Mouse (Mus musculus) hindbrain, embryonic 14.5 days (tissue): Measurements from ENCODE around the gene Polr1a. TPM values are rescaled to one million over a fixed set of nuclear protein-coding genes. Genes with fewer than 3 reads are reported as not detected.

Experiments used
- ATAC-seq: fragments of 200-750 bp; cut with Nextera tagmentation; 2 replicates; pipeline ENCODE4 v1.8.0; 2017; ENCODE audit warnings: moderate number of reproducible peaks, mild to moderate bottlenecking, moderate TSS enrichment, moderate library complexity; ENCODE audit not compliant: low FRiP score
- DNase-seq: peaks from one replicate; pipeline ENCODE4 v3.0.0-alpha.2; 2015; ENCODE audit warnings: low spot score
- H3K27ac ChIP-seq: fragments of 300-500 bp; sonication (generic); 2 replicates; pipeline ENCODE4 v1.5.1; 2014; ENCODE audit warnings: mild to moderate bottlenecking, moderate library complexity
- H3K27me3 ChIP-seq: fragments of 300-500 bp; sonication (generic); 2 replicates; pipeline ENCODE4 v1.6.1; 2014; ENCODE audit warnings: mild to moderate bottlenecking, low read length, mixed read lengths; ENCODE audit not compliant: control insufficient read depth, insufficient read depth
- H3K36me3 ChIP-seq: fragments of 300-500 bp; sonication (generic); replicated peaks from 2 replicates; pipeline ENCODE4 v1.6.1; 2014; ENCODE audit not compliant: control insufficient read depth, insufficient read depth
- H3K4me1 ChIP-seq: fragments of 300-500 bp; sonication (generic); replicated peaks from 2 replicates; pipeline ENCODE4 v1.6.1; 2014; ENCODE audit warnings: antibody characterized with exemption, low read length, mixed read lengths; ENCODE audit not compliant: control insufficient read depth, insufficient read depth
- H3K4me2 ChIP-seq: fragments of 300-500 bp; sonication (generic); replicated peaks from 2 replicates; pipeline ENCODE4 v1.6.1; 2014; ENCODE audit warnings: mild to moderate bottlenecking, moderate library complexity
- H3K4me3 ChIP-seq: fragments of 300-500 bp; sonication (generic); replicated peaks from 2 replicates; pipeline ENCODE4 v1.5.1; 2014; ENCODE audit warnings: mild to moderate bottlenecking, low read length
- H3K9ac ChIP-seq: fragments of 300-500 bp; sonication (generic); 2 replicates; pipeline ENCODE4 v1.6.1; 2014
- H3K9me3 ChIP-seq: fragments of 300-500 bp; sonication (generic); 2 replicates; pipeline ENCODE4 v1.6.1; 2016; ENCODE audit warnings: low read length; ENCODE audit not compliant: control insufficient read depth
- WGBS: fragments of 180-500 bp; shearing (Covaris S2); extraction: QIAGEN DNeasy Blood & Tissue Kit; methylation state at CpG from one replicate; pipeline ENCODE4 v1.1.7; 2014; 5-methylcytosine and 5-hydroxymethylcytosine counted together
- polyA plus RNA-seq: library from polyadenylated mRNA; unstranded; fragments of >200 nt; fragmentation: Nextera tagmentation; extraction: Ambion mirVana; gene quantifications from 2 replicates; pipeline ENCODE4 v1.2.1, GENCODE M21; 2014

Polr1a gene
- polyA plus RNA-seq, 1 experiment from 2014 or later, result 18.1 TPM

DNA sequence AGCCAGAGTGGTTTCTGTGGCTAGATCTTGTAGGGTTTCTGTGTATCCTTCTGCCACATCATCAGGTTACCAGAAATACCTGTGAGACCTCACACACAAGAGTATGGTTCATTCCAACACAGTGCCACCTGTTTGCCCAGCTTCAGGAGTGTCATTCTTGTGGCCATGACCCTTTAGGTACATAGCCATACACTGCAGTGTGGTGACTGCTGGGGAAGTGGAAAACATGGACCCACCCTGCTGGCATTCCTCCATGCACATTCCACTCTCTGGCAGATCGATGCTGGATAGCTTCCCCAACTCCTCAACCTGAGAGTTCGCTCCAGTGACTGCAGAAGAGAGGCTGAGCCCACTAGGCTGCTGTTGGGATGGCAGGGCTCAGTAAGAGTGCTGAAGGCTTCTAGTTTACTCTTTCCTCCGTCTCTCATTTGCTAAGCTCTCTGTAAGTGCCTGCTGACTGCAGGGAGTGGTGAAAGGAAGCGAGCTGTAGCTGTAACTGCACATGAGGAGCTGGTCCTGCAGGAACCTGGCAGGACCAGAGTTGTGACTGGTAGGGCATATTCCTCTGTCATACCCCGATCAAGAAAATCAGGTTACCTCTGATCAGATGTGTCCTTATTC, 57.9 kb downstream of the Polr1a start:
- no peak for DNase-seq
- no peaks in the 10 kb centered on the region for H3K9me3 ChIP-seq
- ATAC-seq, result no peak
- 94% methylated on average over 5 of the region's 5 CpGs for WGBS
- H3K4me2 ChIP-seq, result no peak overlapping the region
- no peak overlapping the region for H3K9ac ChIP-seq
- no peaks in the 10 kb centered on the region for H3K27me3 ChIP-seq
- H3K36me3 ChIP-seq, result peaks cover 60% of the 10 kb centered on the region
- no peak overlapping the region for H3K4me3 ChIP-seq
- no peak overlapping the region for H3K27ac ChIP-seq
- no peaks in the 10 kb centered on the region for H3K4me1 ChIP-seq

DNA sequence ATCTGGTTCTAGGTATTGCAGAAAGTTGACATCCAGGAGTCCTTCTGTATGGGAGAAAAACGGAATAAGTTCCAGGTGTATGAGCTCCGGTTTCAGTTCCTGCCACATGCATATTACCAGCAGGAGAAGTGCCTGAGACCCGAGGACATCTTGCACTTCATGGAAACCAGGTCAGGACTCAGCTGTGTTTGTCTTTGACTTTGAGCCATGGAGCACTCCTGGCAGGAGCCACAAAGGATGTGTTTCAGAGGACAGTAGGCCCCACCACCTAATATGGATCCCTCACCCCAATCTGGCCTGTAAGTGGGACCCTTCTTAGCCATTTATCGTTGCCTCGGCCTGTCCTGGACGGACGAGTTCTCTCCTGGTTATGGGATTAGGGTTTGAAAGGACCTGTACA, 59.0 kb downstream of the Polr1a start:
- H3K4me1 ChIP-seq, result no peaks in the 10 kb centered on the region
- H3K4me2 ChIP-seq, result no peak overlapping the region
- WGBS, result 93% methylated on average over 7 of the region's 7 CpGs
- H3K9me3 ChIP-seq, result no peaks in the 10 kb centered on the region
- H3K4me3 ChIP-seq, result no peak overlapping the region
- H3K27ac ChIP-seq, result no peak overlapping the region
- DNase-seq (no peak), ATAC-seq (no peak)
- H3K9ac ChIP-seq, result no peak overlapping the region
- H3K36me3 ChIP-seq, result peaks cover 71% of the 10 kb centered on the region
- H3K27me3 ChIP-seq, result no peaks in the 10 kb centered on the region

- no peaks in the 10 kb centered on the region for H3K27me3 ChIP-seq
- 93% methylated on average over 7 of the region's 7 CpGs for WGBS
- no peak overlapping the region for H3K4me2 ChIP-seq
- H3K4me1 ChIP-seq, result no peaks in the 10 kb centered on the region
- H3K4me3 ChIP-seq, result no peak overlapping the region
- H3K27ac ChIP-seq, result no peak overlapping the region
- H3K9me3 ChIP-seq, result no peaks in the 10 kb centered on the region
- no peak overlapping the region for H3K9ac ChIP-seq
- ATAC-seq, result no peak
- peaks cover 85% of the 10 kb centered on the region for H3K36me3 ChIP-seq
- no peak for DNase-seq
These were observed 60.6 kb downstream of the Polr1a start for GRCm38 (mm10) chr6:71969459-71969858.

- no peak overlapping the region for H3K9ac ChIP-seq
- DNase-seq (no peak), ATAC-seq (no peak)
- WGBS, result 68% methylated on average over 2 of the region's 2 CpGs
- no peaks in the 10 kb centered on the region for H3K9me3 ChIP-seq
- H3K27ac ChIP-seq, result no peak overlapping the region
- H3K27me3 ChIP-seq, result no peaks in the 10 kb centered on the region
- H3K4me3 ChIP-seq, result no peak overlapping the region
- no peaks in the 10 kb centered on the region for H3K4me1 ChIP-seq
- peaks cover 86% of the 10 kb centered on the region for H3K36me3 ChIP-seq
- H3K4me2 ChIP-seq, result no peak overlapping the region
These were observed 61.3 kb downstream of the Polr1a start for GRCm38 (mm10) chr6:71970154-71970553.

DNA sequence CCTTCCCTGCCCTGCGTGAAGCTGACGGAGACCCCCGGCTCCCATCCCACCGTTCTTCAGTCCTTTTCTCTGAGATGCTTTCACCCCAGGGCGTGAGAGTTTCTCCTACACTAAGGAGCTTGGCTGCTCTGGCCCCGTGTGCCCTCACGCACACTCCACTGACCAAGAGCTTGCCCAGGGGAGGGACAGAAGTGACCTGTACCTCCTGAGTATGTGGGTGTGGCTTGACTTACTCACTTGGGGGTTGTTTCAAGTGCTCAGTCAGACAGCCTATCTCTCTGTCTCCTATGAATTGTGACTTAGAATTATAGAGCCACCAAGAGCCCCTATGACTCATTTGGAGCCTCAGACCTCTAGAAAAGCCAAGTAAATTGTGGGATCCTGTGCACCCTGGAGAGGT, 67.7 kb downstream of the Polr1a start:
- H3K9ac ChIP-seq, result no peak overlapping the region
- no peak overlapping the region for H3K4me2 ChIP-seq
- H3K9me3 ChIP-seq, result no peaks in the 10 kb centered on the region
- H3K4me1 ChIP-seq, result no peaks in the 10 kb centered on the region
- no peak overlapping the region for H3K4me3 ChIP-seq
- no peak overlapping the region for H3K27ac ChIP-seq
- H3K36me3 ChIP-seq, result peaks cover 94% of the 10 kb centered on the region
- no peaks in the 10 kb centered on the region for H3K27me3 ChIP-seq
- no peak for ATAC-seq
- DNase-seq, result no peak
- WGBS, result 96% methylated on average over 7 of the region's 7 CpGs

- Histone ChIP-seq H3K4me2 (no peak overlapping the region), H3K9ac (no peak overlapping the region), H3K4me1 (no peaks in the 10 kb centered on the region), H3K36me3 (peaks cover 64% of the 10 kb centered on the region), H3K27ac (peak overlapping the region; percentile 43; the same call in 1 of the 2 replicates), H3K27me3 (no peaks in the 10 kb centered on the region), H3K4me3 (no peak overlapping the region), H3K9me3 (no peaks in the 10 kb centered on the region)
- WGBS, result 90% methylated on average over 8 of the region's 8 CpGs
- ATAC-seq (no peak), DNase-seq (no peak)
These were observed 71.3 kb downstream of the Polr1a start for GRCm38 (mm10) chr6:71980165-71980564.

GRCm38 (mm10) chr6:71980587-71980986, 71.7 kb downstream of the Polr1a start:
- Histone ChIP-seq H3K4me1 (no peaks in the 10 kb centered on the region), H3K27me3 (no peaks in the 10 kb centered on the region), H3K4me3 (no peak overlapping the region), H3K9ac (no peak overlapping the region), H3K4me2 (no peak overlapping the region), H3K9me3 (no peaks in the 10 kb centered on the region), H3K27ac (peak overlapping the region; percentile 43; the same call in 1 of the 2 replicates), H3K36me3 (peaks cover 60% of the 10 kb centered on the region)
- 97% methylated on average over 2 of the region's 2 CpGs for WGBS
- DNase-seq (no peak), ATAC-seq (no peak)

GRCm38 (mm10) chr6:71981450-71981849, 72.6 kb downstream of the Polr1a start:
- Histone ChIP-seq H3K9ac (no peak overlapping the region), H3K4me2 (no peak overlapping the region), H3K27ac (no peak overlapping the region), H3K4me1 (no peaks in the 10 kb centered on the region), H3K36me3 (peaks cover 51% of the 10 kb centered on the region), H3K9me3 (no peaks in the 10 kb centered on the region), H3K4me3 (no peak overlapping the region), H3K27me3 (no peaks in the 10 kb centered on the region)
- DNase-seq (no peak), ATAC-seq (no peak)
- WGBS, result 88% methylated on average over 4 of the region's 4 CpGs

- no peak overlapping the region for H3K4me2 ChIP-seq
- no peak overlapping the region for H3K9ac ChIP-seq
- H3K27me3 ChIP-seq, result no peaks in the 10 kb centered on the region
- ATAC-seq, result no peak
- H3K27ac ChIP-seq, result no peak overlapping the region
- 0 out of 2 replicates have a peak, but pooled peaks cover 9% of the 10 kb centered on the region for H3K36me3 ChIP-seq
- no peaks in the 10 kb centered on the region for H3K4me1 ChIP-seq
- DNase-seq, result no peak
- H3K9me3 ChIP-seq, result no peaks in the 10 kb centered on the region
- H3K4me3 ChIP-seq, result no peak overlapping the region
- 90% methylated on average over 4 of the region's 4 CpGs for WGBS
These were observed 77.1 kb downstream of the Polr1a start for GRCm38 (mm10) chr6:71985984-71986383.
